Mouse (Mus musculus): ENCODE data around the gene Ppl.

DNA sequence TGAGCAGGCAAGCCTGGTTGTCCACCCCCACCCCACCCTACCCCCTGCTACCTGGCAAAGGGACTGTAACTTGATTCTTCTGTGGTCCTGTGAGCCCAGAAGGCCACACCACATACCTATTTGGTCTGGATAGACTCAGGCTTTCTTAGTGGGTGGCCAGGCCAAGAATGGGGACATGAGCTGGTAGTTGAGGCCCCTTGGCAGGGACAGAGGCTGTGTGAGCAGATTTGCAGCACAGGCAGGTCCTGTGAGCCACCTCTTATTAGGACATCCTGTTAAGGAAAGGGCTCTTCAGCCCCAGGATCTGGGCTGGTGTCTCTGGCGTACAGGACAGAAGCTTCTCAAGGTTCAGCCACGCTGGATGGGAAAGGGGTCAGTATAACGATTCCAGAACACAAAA is 24.9 kb upstream of the Ppl start:
- TF ChIP-seq CTCF (IDR thresholded peaks at IDR 0.05; ENCODE audit: low read depth, low read length) (no peak), GATA1 (IDR thresholded peaks at IDR 0.05; ENCODE audit: borderline replicate concordance, low read length) (no peak), POLR2AphosphoS5 (IDR thresholded peaks at IDR 0.05; ENCODE audit: insufficient replicate concordance, low read depth, low read length) (no peak), TAL1 (conservative IDR thresholded peaks at IDR 0.05; ENCODE audit: low read depth, low read length) (no peak)

Data from G1E (cell line).